Mouse (Mus musculus): ENCODE results near the gene Spice1. TPM values are rescaled to one million over a fixed set of nuclear protein-coding genes. Genes with fewer than 3 reads are reported as not detected.

The Spice1 gene
- polyA plus RNA-seq, 1 experiment from 2014 or later, result 7.9 TPM

GRCm38 (mm10) chr16:44357571-44358268 lies 10.8 kb downstream of the Spice1 start:
- ATAC-seq (ENCODE audit: low FRiP score, low TSS enrichment) (peak; percentile 83), DNase-seq (ENCODE audit: low spot score) (peak; percentile 70)
- Histone ChIP-seq H3K4me1 (replicated peaks; ENCODE audit: control insufficient read depth, insufficient read depth) (no peaks in the 10 kb centered on the region), H3K4me2 (replicated peaks; ENCODE audit: low read depth) (no peak overlapping the region), H3K36me3 (ENCODE audit: control insufficient read depth, insufficient read depth, low read length) (no peaks in the 10 kb centered on the region), H3K27me3 (ENCODE audit: control insufficient read depth, insufficient read depth, low read length) (no peaks in the 10 kb centered on the region), H3K9me3 (ENCODE audit: control insufficient read depth, low read length) (no peaks in the 10 kb centered on the region), H3K27ac (replicated peaks) (no peak overlapping the region), H3K4me3 (ENCODE audit: low read depth, low read length) (no peak overlapping the region), H3K9ac (ENCODE audit: low read length) (no peak overlapping the region)
- TF ChIP-seq CTCF (IDR thresholded peaks at IDR 0.05; ENCODE audit: low read depth) (no peak), EP300 (optimal IDR thresholded peaks at IDR 0.05) (no peak)
- WGBS, result 75% methylated on average over 4 of the region's 4 CpGs

- H3K36me3 ChIP-seq (ENCODE audit: control insufficient read depth, insufficient read depth, low read length), result no peaks in the 10 kb centered on the region
- no peaks in the 10 kb centered on the region for H3K4me1 ChIP-seq (replicated peaks; ENCODE audit: control insufficient read depth, insufficient read depth)
- WGBS, result 82% methylated on average over 10 of the region's 10 CpGs
- DNase-seq (ENCODE audit: low spot score) (no peak), ATAC-seq (ENCODE audit: low FRiP score, low TSS enrichment) (peak; percentile 45; the same call in 1 of the 2 replicates)
- H3K9ac ChIP-seq (ENCODE audit: low read length), result no peak overlapping the region
- no peaks in the 10 kb centered on the region for H3K9me3 ChIP-seq (ENCODE audit: control insufficient read depth, low read length)
- no peak overlapping the region for H3K4me2 ChIP-seq (replicated peaks; ENCODE audit: low read depth)
- no peak overlapping the region for H3K4me3 ChIP-seq (ENCODE audit: low read depth, low read length)
- peak; percentile 90 for TF ChIP-seq CTCF (IDR thresholded peaks at IDR 0.05; ENCODE audit: low read depth)
- no peak for TF ChIP-seq EP300 (optimal IDR thresholded peaks at IDR 0.05)
- no peak overlapping the region for H3K27ac ChIP-seq (replicated peaks)
- H3K27me3 ChIP-seq (ENCODE audit: control insufficient read depth, insufficient read depth, low read length), result no peaks in the 10 kb centered on the region
Measured at GRCm38 (mm10) chr16:44361921-44362890, 15.3 kb downstream of the Spice1 start.

- Histone ChIP-seq H3K4me2 (replicated peaks; ENCODE audit: low read depth) (no peak overlapping the region), H3K36me3 (ENCODE audit: control insufficient read depth, insufficient read depth, low read length) (no peaks in the 10 kb centered on the region), H3K4me1 (replicated peaks; ENCODE audit: control insufficient read depth, insufficient read depth) (no peaks in the 10 kb centered on the region), H3K27ac (replicated peaks) (no peak overlapping the region), H3K27me3 (ENCODE audit: control insufficient read depth, insufficient read depth, low read length) (no peaks in the 10 kb centered on the region), H3K9me3 (ENCODE audit: control insufficient read depth, low read length) (no peaks in the 10 kb centered on the region), H3K4me3 (ENCODE audit: low read depth, low read length) (no peak overlapping the region), H3K9ac (ENCODE audit: low read length) (no peak overlapping the region)
- TF ChIP-seq EP300 (optimal IDR thresholded peaks at IDR 0.05), result no peak
- no peak for TF ChIP-seq CTCF (IDR thresholded peaks at IDR 0.05; ENCODE audit: low read depth)
- ATAC-seq (ENCODE audit: low FRiP score, low TSS enrichment), result no peak
- WGBS, result 72% methylated on average over 7 of the region's 7 CpGs
- DNase-seq (ENCODE audit: low spot score), result no peak
Measured at GRCm38 (mm10) chr16:44365522-44365921, 18.6 kb downstream of the Spice1 start.

GRCm38 (mm10) chr16:44375459-44375858 lies 28.5 kb downstream of the Spice1 start:
- no peaks in the 10 kb centered on the region for H3K4me1 ChIP-seq (replicated peaks; ENCODE audit: control insufficient read depth, insufficient read depth)
- no peak overlapping the region for H3K27ac ChIP-seq (replicated peaks)
- WGBS, result 81% methylated on average over 4 of the region's 4 CpGs
- H3K4me2 ChIP-seq (replicated peaks; ENCODE audit: low read depth), result no peak overlapping the region
- no peak for DNase-seq (ENCODE audit: low spot score)
- no peak for ATAC-seq (ENCODE audit: low FRiP score, low TSS enrichment)
- TF ChIP-seq EP300 (optimal IDR thresholded peaks at IDR 0.05) (no peak), CTCF (IDR thresholded peaks at IDR 0.05; ENCODE audit: low read depth) (no peak)
- H3K4me3 ChIP-seq (ENCODE audit: low read depth, low read length), result no peak overlapping the region
- H3K27me3 ChIP-seq (ENCODE audit: control insufficient read depth, insufficient read depth, low read length), result no peaks in the 10 kb centered on the region
- no peaks in the 10 kb centered on the region for H3K9me3 ChIP-seq (ENCODE audit: control insufficient read depth, low read length)
- no peak overlapping the region for H3K9ac ChIP-seq (ENCODE audit: low read length)
- peaks cover 12% of the 10 kb centered on the region; the same call in 1 of the 2 replicates for H3K36me3 ChIP-seq (ENCODE audit: control insufficient read depth, insufficient read depth, low read length)

- Histone ChIP-seq H3K4me1 (replicated peaks; ENCODE audit: control insufficient read depth, insufficient read depth) (no peaks in the 10 kb centered on the region), H3K9ac (ENCODE audit: low read length) (no peak overlapping the region), H3K27ac (replicated peaks) (no peak overlapping the region), H3K9me3 (ENCODE audit: control insufficient read depth, low read length) (no peaks in the 10 kb centered on the region), H3K4me3 (ENCODE audit: low read depth, low read length) (no peak overlapping the region), H3K4me2 (replicated peaks; ENCODE audit: low read depth) (no peak overlapping the region), H3K27me3 (ENCODE audit: control insufficient read depth, insufficient read depth, low read length) (no peaks in the 10 kb centered on the region), H3K36me3 (ENCODE audit: control insufficient read depth, insufficient read depth, low read length) (peaks cover 5% of the 10 kb centered on the region; the same call in 1 of the 2 replicates)
- DNase-seq (ENCODE audit: low spot score), result no peak
- 42% methylated on average over 4 of the region's 4 CpGs for WGBS
- TF ChIP-seq EP300 (optimal IDR thresholded peaks at IDR 0.05) (no peak), CTCF (IDR thresholded peaks at IDR 0.05; ENCODE audit: low read depth) (no peak)
- no peak for ATAC-seq (ENCODE audit: low FRiP score, low TSS enrichment)
Measured at GRCm38 (mm10) chr16:44380006-44380405, 33.1 kb downstream of the Spice1 start.

Data from stomach, postnatal 0 days (tissue).